9 mouse cellular contexts compared by ENCODE assay signal in the genomic region with DNA sequence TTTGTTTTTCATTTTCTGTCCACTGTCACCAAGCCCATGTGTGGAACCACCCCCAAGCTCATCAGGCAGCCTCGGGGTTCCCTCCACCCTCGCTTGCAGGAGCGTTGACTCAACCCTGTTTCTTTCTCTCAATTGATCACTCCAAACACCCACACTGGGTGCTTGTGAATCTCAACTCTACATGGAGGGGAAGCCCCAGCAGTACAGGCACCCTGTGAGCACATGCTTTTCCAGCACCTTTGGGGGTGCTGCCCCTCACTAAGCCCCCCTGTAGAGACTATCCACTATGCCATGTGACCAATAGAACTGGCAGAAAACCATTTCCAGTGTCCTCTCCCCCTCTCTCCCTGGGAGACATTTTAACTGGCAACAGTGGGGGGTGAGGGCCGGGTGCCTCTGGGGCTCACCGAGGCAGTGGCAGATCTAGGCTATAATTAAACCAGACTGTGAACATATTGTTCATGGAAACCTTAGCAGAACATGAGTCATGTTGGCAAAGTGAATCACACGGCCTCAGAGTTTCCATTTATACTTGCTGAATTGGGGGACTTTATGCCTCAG.
DNase-seq lines count a peak whose midpoint lies in the region; ATAC-seq and TF ChIP-seq lines count a peak whose summit lies in the region.
"Had no signal": no experiment of that assay in that cellular context is flagged by ENCODE, and none has a peak within 500 bp of the region (broad histone marks: within the 10 kb centered on the region; RNA-seq: fewer than 3 reads in every experiment).

No protein-coding gene starts in this region.

- TF ChIP-seq EP300 in stomach, postnatal 0 days (optimal IDR thresholded peaks at IDR 0.05): no peak

- H3K4me2 ChIP-seq in forebrain, embryonic 13.5 days: no peak overlapping the region
- H3K4me2 ChIP-seq in forebrain, embryonic 12.5 days: no peak overlapping the region
- H3K4me2 ChIP-seq in heart, embryonic 12.5 days: peak overlapping the region; percentile 3; the same call in 1 of the 2 replicates
- H3K4me2 ChIP-seq in stomach, postnatal 0 days (replicated peaks; ENCODE audit: low read depth): no peak overlapping the region
- H3K4me2 ChIP-seq in neural tube, embryonic 15.5 days: no peak overlapping the region

- H3K36me3 ChIP-seq in forebrain, embryonic 13.5 days (ENCODE audit: poor library complexity, severe bottlenecking): no peaks in the 10 kb centered on the region
- no peaks in the 10 kb centered on the region for H3K36me3 ChIP-seq in forebrain, embryonic 12.5 days (replicated peaks)
- H3K36me3 ChIP-seq in heart, embryonic 12.5 days: no peaks in the 10 kb centered on the region
- no peaks in the 10 kb centered on the region for H3K36me3 ChIP-seq in stomach, postnatal 0 days (ENCODE audit: control insufficient read depth, insufficient read depth, low read length)
- no peaks in the 10 kb centered on the region for H3K36me3 ChIP-seq in neural tube, embryonic 15.5 days

- peak; percentile 7 for DNase-seq in retina, postnatal 1 day
- no peak for DNase-seq in retina, embryonic 14.5 days (ENCODE audit: low spot score)
- no peak for DNase-seq in stomach, postnatal 0 days (ENCODE audit: low spot score)
- DNase-seq in embryo, embryonic 10.5 days (ENCODE audit: low spot score): no peak
- DNase-seq: lung, postnatal 36 days had no signal

- peaks cover 16% of the 10 kb centered on the region for H3K4me1 ChIP-seq in forebrain, embryonic 13.5 days
- H3K4me1 ChIP-seq in forebrain, embryonic 12.5 days: peaks cover 10% of the 10 kb centered on the region
- peaks cover 49% of the 10 kb centered on the region for H3K4me1 ChIP-seq in heart, embryonic 12.5 days (replicated peaks)
- H3K4me1 ChIP-seq in stomach, postnatal 0 days (replicated peaks; ENCODE audit: control insufficient read depth, insufficient read depth): no peaks in the 10 kb centered on the region
- no peaks in the 10 kb centered on the region for H3K4me1 ChIP-seq in neural tube, embryonic 15.5 days

- H3K4me3 ChIP-seq in forebrain, embryonic 13.5 days: no peak overlapping the region
- no peak overlapping the region for H3K4me3 ChIP-seq in forebrain, embryonic 12.5 days (replicated peaks)
- H3K4me3 ChIP-seq in heart, embryonic 12.5 days: no peak overlapping the region
- no peak overlapping the region for H3K4me3 ChIP-seq in stomach, postnatal 0 days (ENCODE audit: low read depth, low read length)
- H3K4me3 ChIP-seq in neural tube, embryonic 15.5 days (replicated peaks): no peak overlapping the region

- no peak for TF ChIP-seq CTCF in stomach, postnatal 0 days (IDR thresholded peaks at IDR 0.05; ENCODE audit: low read depth)

- peaks cover 11% of the 10 kb centered on the region; the same call in 1 of the 2 replicates for H3K27me3 ChIP-seq in forebrain, embryonic 13.5 days
- peaks cover 37% of the 10 kb centered on the region for H3K27me3 ChIP-seq in forebrain, embryonic 12.5 days
- no peaks in the 10 kb centered on the region; the same call in 1 of the 2 replicates for H3K27me3 ChIP-seq in heart, embryonic 12.5 days (replicated peaks)
- no peaks in the 10 kb centered on the region for H3K27me3 ChIP-seq in stomach, postnatal 0 days (ENCODE audit: control insufficient read depth, insufficient read depth, low read length)
- H3K27me3 ChIP-seq in neural tube, embryonic 15.5 days (replicated peaks): peaks cover 10% of the 10 kb centered on the region; the same call in 1 of the 2 replicates

- 51% methylated on average over 6 of the region's 6 CpGs for WGBS in forebrain, embryonic 13.5 days
- 50% methylated on average over 6 of the region's 6 CpGs for WGBS in forebrain, embryonic 12.5 days
- WGBS in heart, embryonic 12.5 days: 52% methylated on average over 6 of the region's 6 CpGs
- WGBS in stomach, postnatal 0 days: 41% methylated on average over 6 of the region's 6 CpGs
- WGBS in neural tube, embryonic 15.5 days: 57% methylated on average over 6 of the region's 6 CpGs

- H3K27ac ChIP-seq in forebrain, embryonic 13.5 days: peak overlapping the region; percentile 19; the same call in 1 of the 2 replicates
- H3K27ac ChIP-seq in forebrain, embryonic 12.5 days: no peak overlapping the region
- 0 out of 2 replicates have a peak overlapping the region, but pooled peaks have one; percentile 21 for H3K27ac ChIP-seq in heart, embryonic 12.5 days (ENCODE audit: poor library complexity, severe bottlenecking)
- 0 out of 2 replicates have a peak overlapping the region, but pooled peaks have one; percentile 24 for H3K27ac ChIP-seq in stomach, postnatal 0 days (replicated peaks)
- no peak overlapping the region for H3K27ac ChIP-seq in neural tube, embryonic 15.5 days (replicated peaks)

- no peaks in the 10 kb centered on the region for H3K9me3 ChIP-seq in forebrain, embryonic 13.5 days (replicated peaks)
- no peaks in the 10 kb centered on the region for H3K9me3 ChIP-seq in forebrain, embryonic 12.5 days
- H3K9me3 ChIP-seq in heart, embryonic 12.5 days (replicated peaks): no peaks in the 10 kb centered on the region
- H3K9me3 ChIP-seq in stomach, postnatal 0 days (ENCODE audit: control insufficient read depth, low read length): no peaks in the 10 kb centered on the region
- H3K9me3 ChIP-seq in neural tube, embryonic 15.5 days (replicated peaks): no peaks in the 10 kb centered on the region

- no peak overlapping the region for H3K9ac ChIP-seq in forebrain, embryonic 13.5 days
- H3K9ac ChIP-seq in forebrain, embryonic 12.5 days: no peak overlapping the region
- no peak overlapping the region for H3K9ac ChIP-seq in heart, embryonic 12.5 days
- H3K9ac ChIP-seq in stomach, postnatal 0 days (ENCODE audit: low read length): no peak overlapping the region
- H3K9ac ChIP-seq in neural tube, embryonic 15.5 days (replicated peaks): no peak overlapping the region

- ATAC-seq in forebrain, embryonic 13.5 days: 0 out of 2 replicates have a peak, but pooled peaks have one; percentile 17
- no peak for ATAC-seq in forebrain, embryonic 12.5 days (ENCODE audit: low FRiP score)
- 0 out of 2 replicates have a peak, but pooled peaks have one; percentile 25 for ATAC-seq in heart, embryonic 12.5 days (ENCODE audit: insufficient number of reproducible peaks, low FRiP score)
- peak; percentile 50; the same call in 1 of the 2 replicates for ATAC-seq in stomach, postnatal 0 days (ENCODE audit: low FRiP score, low TSS enrichment)
- no peak for ATAC-seq in neural tube, embryonic 15.5 days (ENCODE audit: low FRiP score)

Comparison
In these comparisons a context has a peak if more than half of its experiments do, and no peak if none do; other contexts are left out.
1. ATAC-seq: peak in forebrain, embryonic 13.5 days (single experiment), heart, embryonic 12.5 days (single experiment) and stomach, postnatal 0 days (single experiment); none in forebrain, embryonic 12.5 days (single experiment) and neural tube, embryonic 15.5 days (single experiment).
2. H3K27ac ChIP-seq: peak in forebrain, embryonic 13.5 days (single experiment), heart, embryonic 12.5 days (single experiment) and stomach, postnatal 0 days (single experiment); none in forebrain, embryonic 12.5 days (single experiment) and neural tube, embryonic 15.5 days (single experiment).